Mouse (Mus musculus): ENCODE measurements around the gene Cd5. TPM values are rescaled to one million over a fixed set of nuclear protein-coding genes. Genes with fewer than 3 reads are reported as not detected.

The Cd5 gene
- polyA plus RNA-seq, 1 experiment from 2014 or later: 0.52 TPM

GRCm38 (mm10) chr19:10708900-10709299, 29.9 kb downstream of the Cd5 start:
- WGBS: 53% methylated on average over 6 of the region's 6 CpGs
- H3K4me2 ChIP-seq: no peak overlapping the region
- no peak overlapping the region for H3K4me3 ChIP-seq
- peaks cover 27% of the 10 kb centered on the region for H3K4me1 ChIP-seq
- H3K36me3 ChIP-seq (replicated peaks): peaks cover 30% of the 10 kb centered on the region
- no peaks in the 10 kb centered on the region for H3K27me3 ChIP-seq (replicated peaks)
- no peak for ATAC-seq (replicated peaks)
- peak overlapping the region; percentile 12; the same call in 1 of the 2 replicates for H3K9ac ChIP-seq
- H3K9me3 ChIP-seq: no peaks in the 10 kb centered on the region
- peak overlapping the region; percentile 80; the same call in 1 of the 2 replicates for H3K27ac ChIP-seq

- Histone ChIP-seq H3K9me3 (no peaks in the 10 kb centered on the region), H3K4me1 (peaks cover 27% of the 10 kb centered on the region), H3K27ac (no peak overlapping the region), H3K4me2 (no peak overlapping the region), H3K36me3 (replicated peaks) (peaks cover 22% of the 10 kb centered on the region), H3K27me3 (replicated peaks) (no peaks in the 10 kb centered on the region), H3K4me3 (no peak overlapping the region), H3K9ac (no peak overlapping the region)
- 88% methylated on average over 1 of the region's 1 CpGs for WGBS
- no peak for ATAC-seq (replicated peaks)
Measured at GRCm38 (mm10) chr19:10707881-10708280, 30.9 kb downstream of the Cd5 start.

- Histone ChIP-seq H3K27ac (no peak overlapping the region), H3K4me1 (peaks cover 27% of the 10 kb centered on the region)
- WGBS: 80% methylated on average over 13 of the region's 13 CpGs
Measured at GRCm38 (mm10) chr19:10707087-10707875, 31.5 kb downstream of the Cd5 start.

GRCm38 (mm10) chr19:10703470-10703869, 35.3 kb downstream of the Cd5 start:
- no peak for ATAC-seq (replicated peaks)
- 94% methylated on average over 8 of the region's 8 CpGs for WGBS
- H3K4me1 ChIP-seq: peaks cover 33% of the 10 kb centered on the region

More at GRCm38 (mm10) chr19:10707087-10707875, 31.5 kb downstream of the Cd5 start:
- H3K4me2 ChIP-seq: no peak overlapping the region
- peaks cover 16% of the 10 kb centered on the region for H3K36me3 ChIP-seq (replicated peaks)
- H3K9ac ChIP-seq: no peak overlapping the region
- no peak overlapping the region for H3K4me3 ChIP-seq
- H3K27me3 ChIP-seq (replicated peaks): no peaks in the 10 kb centered on the region
- H3K9me3 ChIP-seq: no peaks in the 10 kb centered on the region
- ATAC-seq (replicated peaks): no peak

GRCm38 (mm10) chr19:10702125-10702524, 36.7 kb downstream of the Cd5 start:
- Histone ChIP-seq H3K9ac (no peak overlapping the region), H3K4me3 (no peak overlapping the region), H3K4me2 (no peak overlapping the region), H3K36me3 (replicated peaks) (no peaks in the 10 kb centered on the region), H3K27me3 (replicated peaks) (no peaks in the 10 kb centered on the region), H3K4me1 (peaks cover 47% of the 10 kb centered on the region), H3K9me3 (no peaks in the 10 kb centered on the region), H3K27ac (no peak overlapping the region)
- ATAC-seq (replicated peaks): no peak
- WGBS: 86% methylated on average over 8 of the region's 8 CpGs

More at GRCm38 (mm10) chr19:10703470-10703869, 35.3 kb downstream of the Cd5 start:
- Histone ChIP-seq H3K4me3 (no peak overlapping the region), H3K27ac (no peak overlapping the region), H3K9me3 (no peaks in the 10 kb centered on the region), H3K27me3 (replicated peaks) (no peaks in the 10 kb centered on the region), H3K36me3 (replicated peaks) (no peaks in the 10 kb centered on the region), H3K4me2 (no peak overlapping the region), H3K9ac (no peak overlapping the region)

GRCm38 (mm10) chr19:10701013-10701726, 37.6 kb downstream of the Cd5 start:
- Histone ChIP-seq H3K4me3 (no peak overlapping the region), H3K4me2 (no peak overlapping the region), H3K27ac (no peak overlapping the region), H3K36me3 (replicated peaks) (no peaks in the 10 kb centered on the region), H3K4me1 (peaks cover 54% of the 10 kb centered on the region), H3K9ac (no peak overlapping the region), H3K27me3 (replicated peaks) (no peaks in the 10 kb centered on the region), H3K9me3 (no peaks in the 10 kb centered on the region)
- 33% methylated on average over 6 of the region's 6 CpGs for WGBS
- ATAC-seq (replicated peaks): no peak

- 57% methylated on average over 9 of the region's 9 CpGs for WGBS
Measured at GRCm38 (mm10) chr19:10699851-10700250, 39.0 kb downstream of the Cd5 start.

GRCm38 (mm10) chr19:10698131-10698991, 40.4 kb downstream of the Cd5 start:
- H3K4me1 ChIP-seq: peaks cover 58% of the 10 kb centered on the region

More at GRCm38 (mm10) chr19:10699851-10700250, 39.0 kb downstream of the Cd5 start:
- Histone ChIP-seq H3K4me2 (no peak overlapping the region), H3K9ac (no peak overlapping the region), H3K9me3 (no peaks in the 10 kb centered on the region), H3K27ac (0 out of 2 replicates have a peak overlapping the region, but pooled peaks have one; percentile 9), H3K27me3 (replicated peaks) (no peaks in the 10 kb centered on the region), H3K4me3 (no peak overlapping the region), H3K36me3 (replicated peaks) (no peaks in the 10 kb centered on the region), H3K4me1 (peaks cover 60% of the 10 kb centered on the region)
- no peak for ATAC-seq (replicated peaks)

GRCm38 (mm10) chr19:10695801-10696200, 43.0 kb downstream of the Cd5 start:
- H3K9ac ChIP-seq: no peak overlapping the region
- H3K4me3 ChIP-seq: no peak overlapping the region
- H3K4me1 ChIP-seq: peaks cover 65% of the 10 kb centered on the region

More at GRCm38 (mm10) chr19:10698131-10698991, 40.4 kb downstream of the Cd5 start:
- no peak for ATAC-seq (replicated peaks)
- H3K27ac ChIP-seq: no peak overlapping the region
- no peak overlapping the region for H3K4me3 ChIP-seq
- H3K9ac ChIP-seq: no peak overlapping the region
- no peaks in the 10 kb centered on the region for H3K9me3 ChIP-seq
- 74% methylated on average over 9 of the region's 9 CpGs for WGBS
- no peaks in the 10 kb centered on the region for H3K27me3 ChIP-seq (replicated peaks)
- H3K4me2 ChIP-seq: no peak overlapping the region
- no peaks in the 10 kb centered on the region for H3K36me3 ChIP-seq (replicated peaks)

GRCm38 (mm10) chr19:10693926-10694682, 44.7 kb downstream of the Cd5 start:
- no peaks in the 10 kb centered on the region for H3K9me3 ChIP-seq
- no peaks in the 10 kb centered on the region for H3K36me3 ChIP-seq (replicated peaks)
- no peak overlapping the region for H3K27ac ChIP-seq
- H3K4me2 ChIP-seq: no peak overlapping the region
- no peak overlapping the region for H3K4me3 ChIP-seq
- no peak for ATAC-seq (replicated peaks)
- no peak overlapping the region for H3K9ac ChIP-seq
- peaks cover 67% of the 10 kb centered on the region for H3K4me1 ChIP-seq
- 87% methylated on average over 10 of the region's 10 CpGs for WGBS
- no peaks in the 10 kb centered on the region for H3K27me3 ChIP-seq (replicated peaks)

More at GRCm38 (mm10) chr19:10695801-10696200, 43.0 kb downstream of the Cd5 start:
- WGBS: 12% methylated on average over 7 of the region's 7 CpGs
- Histone ChIP-seq H3K4me2 (peak overlapping the region; percentile 16), H3K27me3 (replicated peaks) (no peaks in the 10 kb centered on the region), H3K27ac (peak overlapping the region; percentile 73), H3K9me3 (no peaks in the 10 kb centered on the region), H3K36me3 (replicated peaks) (no peaks in the 10 kb centered on the region)
- ATAC-seq (replicated peaks): peak; percentile 44; the same call in 1 of the 2 replicates

- no peak overlapping the region for H3K9ac ChIP-seq
- WGBS: 93% methylated on average over 4 of the region's 4 CpGs
- H3K9me3 ChIP-seq: no peaks in the 10 kb centered on the region
- H3K4me1 ChIP-seq: peaks cover 59% of the 10 kb centered on the region
- no peaks in the 10 kb centered on the region for H3K36me3 ChIP-seq (replicated peaks)
- H3K4me3 ChIP-seq: no peak overlapping the region
- H3K4me2 ChIP-seq: no peak overlapping the region
- H3K27ac ChIP-seq: no peak overlapping the region
- no peaks in the 10 kb centered on the region for H3K27me3 ChIP-seq (replicated peaks)
- ATAC-seq (replicated peaks): no peak
Measured at GRCm38 (mm10) chr19:10692361-10692760, 46.4 kb downstream of the Cd5 start.

Data from midbrain, embryonic 15.5 days (tissue).